9 mouse cellular contexts compared by ENCODE assay signal in the genomic region with DNA sequence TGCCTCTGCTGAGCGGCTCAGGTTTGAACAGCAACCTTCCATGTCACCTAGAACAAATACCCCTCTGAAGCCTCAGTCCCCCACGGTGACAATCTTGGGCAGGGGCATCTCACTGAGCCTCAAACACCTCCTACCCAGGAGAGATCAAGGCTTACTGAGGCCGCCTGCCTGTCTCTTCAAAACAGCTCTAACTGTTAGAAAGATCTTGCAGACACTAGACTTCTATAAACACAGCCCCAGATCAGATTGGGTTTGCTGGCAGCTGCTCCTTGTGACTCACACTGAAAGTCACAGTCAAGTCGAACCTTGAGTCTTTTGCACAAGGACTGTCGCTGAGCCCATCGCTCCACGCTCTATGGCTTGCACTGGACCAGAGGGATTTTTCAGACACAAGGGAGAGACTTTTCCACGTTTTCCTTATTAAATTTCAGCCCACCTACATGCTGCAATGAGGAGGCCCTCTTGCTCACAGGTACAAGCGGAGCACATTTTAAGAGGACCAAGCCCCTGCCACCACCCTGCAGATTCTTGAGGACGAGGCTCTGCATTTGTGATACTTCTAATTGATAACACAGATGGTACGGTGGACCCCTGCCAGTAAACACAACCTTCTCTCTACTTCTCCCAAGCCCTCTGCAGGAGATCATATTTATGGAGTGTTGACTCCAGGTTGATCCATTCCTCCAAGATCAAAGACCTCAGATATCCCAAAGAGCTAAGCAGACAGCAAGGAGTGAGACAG. TPM values are rescaled to one million over a fixed set of nuclear protein-coding genes. Genes with fewer than 3 reads are reported as not detected.
DNase-seq lines count a peak whose midpoint lies in the region; ATAC-seq and TF ChIP-seq lines count a peak whose summit lies in the region.
"Had no signal": no experiment of that assay in that cellular context is flagged by ENCODE, and none has a peak within 500 bp of the region (broad histone marks: within the 10 kb centered on the region; RNA-seq: fewer than 3 reads in every experiment).

No protein-coding gene starts in this region.

- TF ChIP-seq POLR2A in olfactory bulb, adult 2 months (IDR thresholded peaks at IDR 0.05; ENCODE audit: insufficient read depth, low read depth, low read length), result no peak

- no peak for ATAC-seq in hindbrain, embryonic 13.5 days (ENCODE audit: low FRiP score)

- DNase-seq in gastrocnemius, adult 2 months, result peak; percentile 31
- DNase-seq in gastrocnemius, adult 18-20 months (ENCODE audit: low spot score), result no peak
- peak; percentile 22 for DNase-seq in urinary bladder, postnatal 25 days (ENCODE audit: low spot score)
- no peak for DNase-seq in urinary bladder, postnatal 10 days (ENCODE audit: low spot score)
- no peak for DNase-seq in ovary, postnatal 14 days (ENCODE audit: low spot score)
- DNase-seq in spleen, postnatal 36 days (ENCODE audit: low spot score in 2 of 2), result no peak

- peaks cover 6% of the 10 kb centered on the region for H3K36me3 ChIP-seq in hindbrain, embryonic 13.5 days

- no peak for TF ChIP-seq CTCF in gastrocnemius, adult 2 months (IDR thresholded peaks at IDR 0.05)
- no peak for TF ChIP-seq CTCF in olfactory bulb, adult 2 months (IDR thresholded peaks at IDR 0.05; ENCODE audit: insufficient read depth, low read depth, low read length)

- no peak overlapping the region for H3K4me2 ChIP-seq in hindbrain, embryonic 13.5 days

- WGBS in hindbrain, embryonic 13.5 days, result 55% methylated on average over 11 of the region's 11 CpGs
- 45% methylated on average over 11 of the region's 11 CpGs for WGBS in olfactory bulb, adult 2 months

- H3K4me1 ChIP-seq in hindbrain, embryonic 13.5 days (replicated peaks), result peaks cover 87% of the 10 kb centered on the region
- H3K4me1 ChIP-seq in olfactory bulb, adult 2 months (ENCODE audit: control insufficient read depth, insufficient read depth, low read length), result peaks cover 23% of the 10 kb centered on the region

- peak overlapping the region; percentile 9; the same call in 1 of the 2 replicates for H3K9ac ChIP-seq in hindbrain, embryonic 13.5 days

- H3K4me3 ChIP-seq in gastrocnemius, adult 2 months, result no peak overlapping the region
- no peak overlapping the region for H3K4me3 ChIP-seq in hindbrain, embryonic 13.5 days
- no peak overlapping the region for H3K4me3 ChIP-seq in olfactory bulb, adult 2 months (ENCODE audit: insufficient read depth, low read depth, low read length)

- peak overlapping the region; percentile 52 for H3K27ac ChIP-seq in gastrocnemius, adult 2 months
- H3K27ac ChIP-seq in hindbrain, embryonic 13.5 days, result peak overlapping the region; percentile 61
- peak overlapping the region; percentile 5; the same call in 1 of the 2 replicates for H3K27ac ChIP-seq in olfactory bulb, adult 2 months (ENCODE audit: insufficient read depth, low read depth, low read length)
- H3K27ac ChIP-seq: macrophage had no signal

- H3K9me3 ChIP-seq in hindbrain, embryonic 13.5 days, result no peaks in the 10 kb centered on the region

- H3K27me3 ChIP-seq in hindbrain, embryonic 13.5 days, result no peaks in the 10 kb centered on the region

- intact Hi-C loops in gastrocnemius, adult 2 months (cut with DNase I), result no loop called here

RNA-seq across cellular contexts. Expression of a gene that starts 21.7 kb away (rescaled TPM):
- 1 to 10 TPM in 1 of 2 experiments, under 1 TPM in 1; 0.51 to 2.0 TPM for total RNA-seq in gastrocnemius, adult 2 months (2021)
- 1 to 10 TPM in 1 of 2 experiments, under 1 TPM in 1; 0.71 to 1.1 TPM for total RNA-seq in gastrocnemius, adult 18-20 months (2021)
- 37.5 and 42.3 TPM in 2 replicates for polyA plus RNA-seq in hindbrain, embryonic 13.5 days (2015; fragmentation: Nextera tagmentation; extraction: Ambion mirVana)
- 68.5 and 77.3 TPM in 2 replicates for polyA plus RNA-seq in olfactory bulb, adult 2 months (2012; ENCODE audit: insufficient read depth, insufficient read length, low replicate concordance, missing spikeins)

Comparison
In these comparisons a context has a peak if more than half of its experiments do, and no peak if none do; other contexts are left out.
1. DNase-seq: peak in gastrocnemius, adult 2 months (single experiment) and urinary bladder, postnatal 25 days (single experiment); none in gastrocnemius, adult 18-20 months (single experiment), urinary bladder, postnatal 10 days (single experiment), ovary, postnatal 14 days (single experiment) and spleen, postnatal 36 days (0 of 2).
2. H3K27ac ChIP-seq: peak in every context shown above with its lines; median percentile 61 in hindbrain, embryonic 13.5 days; 52 in gastrocnemius, adult 2 months; 5 in olfactory bulb, adult 2 months.